Mouse (Mus musculus) adipose tissue, adult 10 weeks (tissue): ENCODE data around the gene Mcm3ap. TPM values are rescaled to one million over a fixed set of nuclear protein-coding genes. Genes with fewer than 3 reads are reported as not detected.

Experiments
- polyA plus RNA-seq: library from polyadenylated mRNA; stranded (reverse); fragments of 350-450 nt; fragmentation: Illumina TruSeq; extraction: RNeasy Lipid Tissue Mini Kit (QIAGEN cat#74804); gene quantifications from one replicate; pipeline ENCODE4 v1.2.3, GENCODE M21; 2014; ENCODE audit warnings: low read depth, low replicate concordance

Mcm3ap gene
- polyA plus RNA-seq = 26.8 TPM

DNA sequence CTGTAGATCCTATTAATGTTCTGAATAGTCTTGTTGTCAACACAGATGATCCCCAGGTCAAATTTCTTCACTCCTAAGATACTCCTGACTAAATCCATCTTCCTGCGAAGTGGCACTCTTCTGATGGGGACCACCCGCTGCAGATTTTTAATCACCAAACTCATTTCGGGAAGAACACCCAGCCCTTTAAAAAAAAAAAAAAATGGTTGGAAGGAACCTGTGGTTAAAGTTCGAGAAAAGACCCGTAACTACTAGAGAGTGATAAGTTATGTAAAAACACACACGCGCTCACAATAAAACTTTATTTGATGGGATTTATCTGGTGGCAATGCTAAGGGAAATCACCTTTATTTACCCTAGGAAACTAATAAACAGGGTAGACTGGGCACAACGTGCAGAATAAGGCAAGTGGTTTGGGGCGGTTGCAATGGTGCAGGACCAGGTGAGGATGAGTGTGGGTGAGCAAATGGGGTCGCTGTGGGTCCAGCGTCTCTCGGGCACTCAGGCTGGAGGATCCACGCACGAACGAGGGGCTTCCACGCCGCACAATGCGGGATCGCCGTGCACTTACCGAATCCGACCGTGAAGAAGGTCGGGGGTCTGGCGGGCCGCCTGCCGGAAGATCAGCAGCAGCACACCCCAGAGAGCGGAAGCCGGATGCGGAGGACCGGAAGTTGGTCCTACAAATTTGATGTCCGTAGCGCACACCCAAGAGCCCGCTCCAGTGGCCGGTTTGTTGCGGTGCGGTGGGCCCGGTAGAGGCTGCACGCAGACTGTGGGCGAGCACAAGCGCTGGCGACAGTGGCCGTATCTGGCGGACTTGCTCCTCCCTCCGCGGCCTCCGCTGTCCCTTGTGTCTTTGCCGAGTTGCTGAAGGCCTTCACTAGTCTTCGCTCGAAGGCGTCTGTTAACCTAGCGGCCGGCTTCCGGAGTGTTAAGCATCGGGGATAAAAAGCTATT, at the start of gene Mcm3ap, which contains the start of gene Ybey:
Mcm3ap (plus strand) TSS at position 725 of the 960 bp plus-strand sequence.
Ybey (minus strand) TSS at position 912 of the 960 bp plus-strand sequence.

DNA sequence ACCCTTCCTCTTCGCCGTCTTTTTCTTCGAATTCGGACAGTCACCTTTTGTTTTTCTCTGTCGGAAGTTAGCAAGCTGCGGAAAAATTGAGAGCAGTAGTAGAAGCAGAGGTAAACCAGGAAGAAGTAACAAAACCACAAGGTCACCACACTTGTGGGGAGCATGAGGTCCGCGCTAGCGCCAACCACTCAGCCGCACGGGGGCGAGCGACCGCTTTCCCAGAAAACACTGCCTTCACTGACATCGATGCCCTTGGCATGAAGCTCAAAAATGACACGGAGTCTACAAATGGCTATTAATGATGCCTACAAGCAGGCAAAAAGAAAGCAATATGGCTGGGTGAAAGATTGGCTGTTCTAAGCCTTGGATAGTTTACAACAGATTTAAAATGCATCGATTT, 28.4 kb upstream of the Mcm3ap start, which contains the start of gene AC141477.1:
AC141477.1 (minus strand) TSS at position 164 of the 400 bp plus-strand sequence.

DNA sequence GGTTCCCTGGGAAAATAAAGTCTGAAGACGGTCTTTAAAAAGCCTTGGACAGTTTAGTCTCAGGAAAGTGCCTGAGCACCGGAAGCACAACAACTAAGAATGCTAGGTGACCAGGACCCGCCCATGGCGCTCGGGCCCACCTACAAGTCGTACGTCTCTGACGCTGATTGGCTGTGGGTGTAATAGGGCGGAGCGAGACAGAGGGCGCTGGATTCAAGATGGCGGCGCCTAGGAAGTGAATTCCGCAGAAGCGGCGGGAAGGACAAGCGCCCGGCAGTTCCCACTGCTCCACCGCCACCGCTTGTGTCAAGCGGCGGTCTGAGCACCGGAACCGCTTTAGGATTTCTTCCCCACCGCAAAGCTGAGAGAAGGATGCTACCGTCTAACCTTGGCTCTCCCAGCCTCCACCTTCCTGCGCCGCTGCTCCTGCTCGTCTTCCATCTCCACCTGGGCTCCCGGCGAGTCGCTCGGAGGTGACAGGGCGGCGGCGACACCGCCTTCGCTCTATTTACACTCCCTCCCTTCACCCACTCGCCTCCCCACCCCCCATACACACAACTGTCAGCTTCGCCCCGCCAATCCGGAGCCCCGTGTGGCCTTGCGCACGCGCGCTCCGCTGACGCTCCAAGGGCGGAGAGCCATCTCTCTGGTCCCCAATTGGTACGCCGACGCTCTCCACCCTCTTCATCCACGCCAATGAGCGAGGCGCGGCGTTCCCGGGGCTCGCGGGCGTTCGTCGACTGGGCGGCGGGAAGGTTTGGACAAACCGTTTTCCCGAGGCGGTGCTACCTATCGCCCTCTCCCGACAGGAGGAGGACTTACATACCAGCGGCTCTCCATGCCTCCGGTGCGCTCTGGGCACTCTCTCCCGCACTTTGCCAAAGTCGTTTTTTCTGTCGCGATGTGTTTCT, 26.3 kb upstream of the Mcm3ap start, which contains the start of gene Pcnt:
Pcnt (minus strand) TSS at position 609 of the 911 bp plus-strand sequence.

GRCm38 (mm10) chr10:76448851-76449250, 19.9 kb upstream of the Mcm3ap start, which contains the start of gene 2610028H24Rik:
Gene 2610028H24Rik (plus strand): TSS chr10:76449081.

DNA sequence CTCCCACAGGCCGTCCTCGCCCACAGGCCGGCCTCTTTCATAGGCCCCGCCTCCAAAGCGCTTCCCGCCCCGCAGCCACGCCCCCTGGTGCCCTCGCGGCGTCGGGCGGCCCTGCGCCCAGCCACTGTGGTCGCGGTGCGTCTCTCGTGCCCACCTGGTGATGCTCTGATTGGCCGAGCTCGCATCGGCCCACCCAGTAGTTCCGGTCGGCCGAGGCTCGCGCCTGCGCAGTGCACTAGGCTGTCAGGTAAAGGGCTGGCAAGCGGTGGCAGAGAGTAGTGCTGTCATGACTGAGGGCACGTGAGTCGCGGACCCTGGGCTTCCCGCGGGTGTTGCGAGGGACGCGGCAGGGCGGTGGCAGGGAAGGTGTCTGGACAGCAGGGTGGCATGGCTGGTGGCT, 62.6 kb downstream of the Mcm3ap start, which contains the start of gene Lss:
Lss (plus strand) TSS at position 214 of the 400 bp plus-strand sequence.

GRCm38 (mm10) chr10:76561972-76562371, 93.2 kb downstream of the Mcm3ap start, which contains the start of gene Spatc1l:
Gene Spatc1l (plus strand): TSS chr10:76562272.

Other genes with a start within 250 kb of the Mcm3ap start
- 29.1 TPM for gene Prmt2, start 231.1 kb upstream of the Mcm3ap start, polyA plus RNA-seq
- gene S100b, start 215.1 kb upstream of the Mcm3ap start, polyA plus RNA-seq = 5.2 TPM
- 13.6 TPM for gene Dip2a, start 123.6 kb upstream of the Mcm3ap start, polyA plus RNA-seq
- not detected for gene AC141477.1, start 28.5 kb upstream of the Mcm3ap start, polyA plus RNA-seq
- 14.6 TPM for gene Pcnt, start 26.1 kb upstream of the Mcm3ap start, polyA plus RNA-seq
- 2.1 TPM for gene 2610028H24Rik, start 19.8 kb upstream of the Mcm3ap start, polyA plus RNA-seq
- 3.0 TPM for gene Ybey, start 187 bp downstream of the Mcm3ap start, polyA plus RNA-seq
- 23.9 TPM for gene Lss, start 62.7 kb downstream of the Mcm3ap start, polyA plus RNA-seq
- 3.0 TPM for gene Spatc1l, start 93.3 kb downstream of the Mcm3ap start, polyA plus RNA-seq
- gene Ftcd, start 106.7 kb downstream of the Mcm3ap start, polyA plus RNA-seq = 2.0 TPM
- 166 TPM for gene Col6a2, start 154.7 kb downstream of the Mcm3ap start, polyA plus RNA-seq